Mouse (Mus musculus) embryonic facial prominence, embryonic 11.5 days (tissue): ENCODE measurements around the gene Mocs3. TPM values are rescaled to one million over a fixed set of nuclear protein-coding genes. Genes with fewer than 3 reads are reported as not detected.

ENCODE experiments used
- ATAC-seq: fragments of 200-750 bp; cut with Nextera tagmentation; replicated peaks from 2 replicates; pipeline ENCODE4 v1.8.0; 2017; ENCODE audit warnings: low read depth; ENCODE audit not compliant: insufficient number of reproducible peaks, low FRiP score, low TSS enrichment
- DNase-seq: peaks from one replicate; pipeline ENCODE4 v3.0.0-alpha.2; 2015; ENCODE audit warnings: low spot score
- H3K27ac ChIP-seq: fragments of 300-500 bp; sonication (generic); replicated peaks from 2 replicates; pipeline ENCODE4 v1.5.1; 2014; ENCODE audit warnings: mild to moderate bottlenecking, low read depth, low read length, control low read depth
- H3K27me3 ChIP-seq: fragments of 300-500 bp; sonication (generic); 2 replicates; pipeline ENCODE4 v1.6.1; 2014; ENCODE audit warnings: mild to moderate bottlenecking, low read length, moderate library complexity, mixed read lengths; ENCODE audit not compliant: control insufficient read depth, insufficient read depth
- H3K36me3 ChIP-seq: fragments of 300-500 bp; sonication (generic); replicated peaks from 2 replicates; pipeline ENCODE4 v1.6.1; 2014; ENCODE audit warnings: low read depth, mild to moderate bottlenecking, low read length, moderate library complexity, mixed read lengths; ENCODE audit not compliant: control insufficient read depth, insufficient read depth
- H3K4me1 ChIP-seq: fragments of 300-500 bp; sonication (generic); 2 replicates; pipeline ENCODE4 v1.6.1; 2014; ENCODE audit warnings: low read length, mixed read lengths; ENCODE audit not compliant: control insufficient read depth, insufficient read depth
- H3K4me2 ChIP-seq: fragments of 300-500 bp; sonication (generic); 2 replicates; pipeline ENCODE4 v1.6.1; 2014; ENCODE audit warnings: low read depth, mild to moderate bottlenecking, control low read depth, low read length, moderate library complexity
- H3K4me3 ChIP-seq: fragments of 300-500 bp; sonication (generic); 2 replicates; pipeline ENCODE4 v1.5.1; 2014; ENCODE audit warnings: low read depth, low read length, control low read depth
- H3K9ac ChIP-seq: fragments of 300-500 bp; sonication (generic); replicated peaks from 2 replicates; pipeline ENCODE4 v1.6.1; 2014; ENCODE audit warnings: mild to moderate bottlenecking, control low read depth, low read length
- H3K9me3 ChIP-seq: fragments of 300-500 bp; sonication (generic); replicated peaks from 2 replicates; pipeline ENCODE4 v1.6.1; 2016; ENCODE audit warnings: mild to moderate bottlenecking, low read length, inconsistent platforms, mixed read lengths; ENCODE audit not compliant: control insufficient read depth
- WGBS: fragments of 180-500 bp; shearing (Covaris S2); extraction: QIAGEN DNeasy Blood & Tissue Kit; methylation state at CpG from one replicate; pipeline ENCODE4 v1.1.7; 2014; 5-methylcytosine and 5-hydroxymethylcytosine counted together
- polyA plus RNA-seq: library from polyadenylated mRNA; unstranded; fragments of >200 nt; fragmentation: Nextera tagmentation; extraction: Ambion mirVana; gene quantifications from 2 replicates; pipeline ENCODE4 v1.2.1, GENCODE M21; 2014

The Mocs3 gene
- polyA plus RNA-seq, 1 experiment from 2014 or later = 7.6 TPM

DNA sequence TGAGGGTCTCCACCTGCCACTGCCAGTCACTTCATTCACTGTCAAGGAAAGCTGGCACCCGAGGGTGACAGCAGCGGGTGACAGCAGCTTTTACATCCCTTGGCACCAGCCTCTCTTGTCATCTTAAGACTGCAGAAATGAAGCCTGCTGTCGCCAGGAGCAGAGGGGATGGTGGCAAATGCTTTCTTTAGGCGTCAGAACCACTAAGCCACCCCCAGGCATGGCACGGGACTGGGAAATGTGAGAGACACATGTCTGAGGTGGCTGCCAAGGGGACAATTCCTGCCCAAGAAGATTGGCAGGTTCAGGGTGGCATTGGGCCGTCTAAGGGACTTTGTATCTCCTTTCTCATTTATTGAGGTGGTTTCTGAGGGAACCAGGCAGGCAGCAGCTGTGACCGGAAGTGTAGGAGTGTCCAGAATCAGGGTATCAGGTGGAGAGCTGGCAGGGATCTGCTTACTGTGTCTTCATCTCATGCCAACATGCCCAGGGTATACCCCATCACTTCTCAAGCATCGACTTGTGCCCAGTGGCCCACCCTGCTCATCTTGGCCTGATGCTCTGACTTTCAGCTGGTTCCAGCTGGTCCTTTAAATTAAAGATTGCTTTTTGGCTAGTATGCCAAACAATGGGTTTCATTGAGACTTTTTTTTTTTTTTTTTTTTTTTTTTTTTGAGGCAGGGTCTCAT is 17.9 kb downstream of the Mocs3 start:
- DNase-seq (no peak), ATAC-seq (no peak)
- 67% methylated on average over 8 of the region's 8 CpGs for WGBS
- Histone ChIP-seq H3K4me1 (no peaks in the 10 kb centered on the region), H3K27me3 (no peaks in the 10 kb centered on the region), H3K4me2 (no peak overlapping the region), H3K9me3 (no peaks in the 10 kb centered on the region), H3K9ac (no peak overlapping the region), H3K4me3 (no peak overlapping the region), H3K27ac (no peak overlapping the region), H3K36me3 (no peaks in the 10 kb centered on the region)

DNA sequence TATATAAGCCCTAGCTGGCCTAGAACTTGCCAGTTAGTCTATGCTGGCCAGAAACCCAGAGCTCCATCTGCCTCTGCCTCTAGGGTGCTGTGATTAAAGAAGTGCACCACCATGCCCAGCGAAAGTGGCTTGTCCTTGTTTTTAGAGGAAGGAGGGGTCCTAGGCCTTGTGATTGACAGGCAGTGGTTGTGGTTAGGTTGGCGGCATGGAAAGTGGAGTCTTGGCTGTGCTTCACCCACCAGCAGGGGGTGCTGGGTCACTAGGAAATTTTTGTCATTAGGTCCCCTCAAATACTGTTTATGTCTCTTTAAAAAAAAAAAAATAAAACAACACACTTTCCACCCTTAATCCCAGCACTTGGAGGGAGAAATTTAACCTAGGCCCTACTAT is 18.4 kb downstream of the Mocs3 start:
- Histone ChIP-seq H3K27me3 (no peaks in the 10 kb centered on the region), H3K27ac (no peak overlapping the region), H3K36me3 (no peaks in the 10 kb centered on the region), H3K4me2 (no peak overlapping the region), H3K4me1 (no peaks in the 10 kb centered on the region), H3K4me3 (no peak overlapping the region), H3K9ac (no peak overlapping the region), H3K9me3 (no peaks in the 10 kb centered on the region)
- peak; percentile 58 for DNase-seq
- ATAC-seq = no peak
- WGBS = 8% methylated on average over 2 of the region's 2 CpGs

DNA sequence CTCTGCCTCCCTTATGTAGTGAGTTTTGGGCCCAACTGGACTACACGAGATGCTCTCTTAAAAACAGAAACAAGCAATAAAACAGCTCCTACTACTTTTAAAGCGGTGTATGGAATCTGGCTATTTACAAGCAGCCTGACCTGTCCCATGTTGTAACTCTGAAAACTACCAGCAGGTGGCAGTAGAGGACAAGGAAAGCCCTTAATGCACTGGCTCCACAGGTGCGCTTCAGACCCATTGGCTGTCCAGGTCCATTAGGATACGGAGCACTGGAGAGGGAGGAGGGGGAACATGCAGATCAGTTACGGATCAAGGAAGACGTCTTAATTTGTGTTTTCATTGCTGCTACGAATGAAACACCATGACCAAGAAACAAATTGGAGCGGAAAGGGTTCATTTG is 19.8 kb downstream of the Mocs3 start:
- H3K4me2 ChIP-seq = no peak overlapping the region
- no peak overlapping the region for H3K27ac ChIP-seq
- H3K9me3 ChIP-seq = no peaks in the 10 kb centered on the region
- no peaks in the 10 kb centered on the region for H3K36me3 ChIP-seq
- WGBS = 17% methylated on average over 8 of the region's 8 CpGs
- ATAC-seq (peak; percentile 36; the same call in 1 of the 2 replicates), DNase-seq (peak; percentile 91)
- no peak overlapping the region for H3K4me3 ChIP-seq
- no peak overlapping the region for H3K9ac ChIP-seq
- no peaks in the 10 kb centered on the region for H3K4me1 ChIP-seq
- H3K27me3 ChIP-seq = no peaks in the 10 kb centered on the region

DNA sequence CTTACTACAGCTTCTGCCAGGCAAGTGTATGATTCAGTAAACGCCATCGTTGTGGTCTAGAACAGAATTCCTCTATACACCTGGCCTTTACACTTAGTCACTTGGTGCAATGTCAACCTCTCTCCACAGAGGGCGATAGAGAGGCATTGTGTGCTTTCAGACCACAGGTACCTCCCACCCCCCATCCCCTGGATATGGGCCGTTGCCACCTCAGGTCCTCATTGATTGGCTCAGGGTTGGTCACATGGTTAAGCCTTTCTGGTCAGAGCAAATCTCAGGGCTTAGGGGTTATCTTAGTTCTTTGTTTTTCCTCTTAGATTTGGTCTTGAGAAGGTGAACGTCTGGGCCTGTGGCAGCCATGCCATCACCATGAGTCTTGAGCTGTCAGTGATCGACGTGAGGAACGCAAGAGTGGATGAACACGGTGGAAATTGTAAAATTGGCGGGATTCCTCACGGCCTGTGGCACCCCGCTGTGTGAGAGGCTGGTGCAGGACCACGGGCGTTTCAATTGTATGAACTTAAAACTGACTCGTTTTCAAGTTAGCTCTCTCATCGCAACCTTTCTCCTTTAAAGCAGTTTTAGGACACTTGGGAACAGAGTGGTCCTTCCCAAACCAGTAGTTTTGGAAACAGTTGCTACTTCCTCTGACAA is 22.3 kb downstream of the Mocs3 start:
- H3K4me1 ChIP-seq = no peaks in the 10 kb centered on the region
- WGBS = 15% methylated on average over 16 of the region's 16 CpGs
- H3K9ac ChIP-seq = no peak overlapping the region
- peak overlapping the region; percentile 10; the same call in 1 of the 2 replicates for H3K4me2 ChIP-seq
- no peaks in the 10 kb centered on the region for H3K9me3 ChIP-seq
- no peaks in the 10 kb centered on the region for H3K27me3 ChIP-seq
- DNase-seq (peak; percentile 85), ATAC-seq (peak; percentile 20; the same call in 1 of the 2 replicates)
- no peak overlapping the region for H3K27ac ChIP-seq
- H3K4me3 ChIP-seq = no peak overlapping the region
- no peaks in the 10 kb centered on the region for H3K36me3 ChIP-seq

DNA sequence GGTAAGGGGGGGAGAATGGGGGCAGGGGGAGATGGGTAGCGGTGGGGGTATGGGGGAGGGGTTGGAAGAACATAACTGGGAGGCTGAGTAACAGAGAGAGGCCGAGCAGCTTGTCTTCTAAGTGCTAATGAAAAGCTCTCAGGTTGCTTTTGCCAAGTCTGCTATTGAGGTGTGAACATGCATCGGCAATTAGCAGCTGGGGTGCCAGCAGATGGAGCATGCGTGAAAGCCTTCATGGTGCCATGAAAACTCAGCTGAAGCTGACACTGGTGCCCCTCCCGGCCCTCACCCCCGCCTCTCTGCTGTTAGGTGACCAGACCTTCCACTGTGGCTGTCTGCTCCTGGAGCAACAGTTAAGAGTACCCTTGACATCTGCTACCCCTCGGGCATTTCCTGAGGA is 23.4 kb downstream of the Mocs3 start:
- 66% methylated on average over 7 of the region's 7 CpGs for WGBS
- H3K4me3 ChIP-seq = no peak overlapping the region
- ATAC-seq = no peak
- no peaks in the 10 kb centered on the region for H3K9me3 ChIP-seq
- H3K36me3 ChIP-seq = no peaks in the 10 kb centered on the region
- H3K4me2 ChIP-seq = no peak overlapping the region
- no peak overlapping the region for H3K9ac ChIP-seq
- DNase-seq = no peak
- H3K27ac ChIP-seq = no peak overlapping the region
- H3K4me1 ChIP-seq = no peaks in the 10 kb centered on the region
- no peaks in the 10 kb centered on the region for H3K27me3 ChIP-seq

DNA sequence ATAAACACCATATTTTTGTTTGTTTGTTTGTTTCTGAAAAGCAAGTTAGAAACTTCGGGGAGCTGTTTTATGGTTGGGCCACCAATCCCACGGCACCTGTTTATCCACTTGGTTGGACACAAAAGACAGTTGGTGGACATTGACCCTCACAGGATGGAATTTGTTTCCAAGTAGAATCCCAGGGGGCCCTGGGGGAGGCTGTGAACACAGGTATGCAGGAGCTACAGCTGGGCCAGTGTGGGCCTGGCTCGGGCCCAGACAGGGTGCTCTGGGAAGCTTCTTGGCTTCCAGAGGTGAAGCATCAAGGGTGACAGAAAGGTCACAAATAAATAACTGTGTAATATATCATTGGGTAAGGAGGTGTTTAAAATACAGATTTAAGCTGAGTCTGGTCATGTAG is 26.1 kb downstream of the Mocs3 start:
- DNase-seq (no peak), ATAC-seq (no peak)
- H3K36me3 ChIP-seq = no peaks in the 10 kb centered on the region
- H3K27me3 ChIP-seq = no peaks in the 10 kb centered on the region
- no peak overlapping the region for H3K27ac ChIP-seq
- no peaks in the 10 kb centered on the region for H3K4me1 ChIP-seq
- no peaks in the 10 kb centered on the region for H3K9me3 ChIP-seq
- H3K4me2 ChIP-seq = no peak overlapping the region
- no peak overlapping the region for H3K9ac ChIP-seq
- 87% methylated on average over 3 of the region's 3 CpGs for WGBS
- no peak overlapping the region for H3K4me3 ChIP-seq

DNA sequence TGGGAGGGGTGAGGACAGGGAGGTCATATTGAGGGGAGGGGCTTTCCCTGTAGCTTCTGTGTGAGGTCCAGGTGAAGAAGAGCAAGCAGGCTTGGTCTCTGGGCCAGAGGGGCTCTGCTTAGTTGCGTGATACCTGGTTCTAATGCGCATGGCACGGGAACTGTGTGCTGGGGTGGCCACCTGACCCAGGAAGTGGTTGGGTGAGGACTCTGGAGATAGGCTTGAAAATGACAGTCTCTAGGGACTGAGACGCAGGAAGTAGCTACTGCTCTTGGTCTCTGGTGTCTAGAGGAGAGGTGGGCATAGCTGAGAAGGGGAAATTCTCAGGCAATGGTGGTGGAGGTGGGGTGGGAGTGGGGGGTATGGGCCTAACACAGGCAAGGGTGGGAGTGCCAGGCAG is 26.8 kb downstream of the Mocs3 start:
- Histone ChIP-seq H3K9me3 (no peaks in the 10 kb centered on the region), H3K36me3 (no peaks in the 10 kb centered on the region), H3K4me3 (no peak overlapping the region), H3K9ac (no peak overlapping the region), H3K4me2 (no peak overlapping the region), H3K27me3 (no peaks in the 10 kb centered on the region), H3K27ac (no peak overlapping the region), H3K4me1 (no peaks in the 10 kb centered on the region)
- DNase-seq (no peak), ATAC-seq (no peak)
- 87% methylated on average over 4 of the region's 4 CpGs for WGBS

DNA sequence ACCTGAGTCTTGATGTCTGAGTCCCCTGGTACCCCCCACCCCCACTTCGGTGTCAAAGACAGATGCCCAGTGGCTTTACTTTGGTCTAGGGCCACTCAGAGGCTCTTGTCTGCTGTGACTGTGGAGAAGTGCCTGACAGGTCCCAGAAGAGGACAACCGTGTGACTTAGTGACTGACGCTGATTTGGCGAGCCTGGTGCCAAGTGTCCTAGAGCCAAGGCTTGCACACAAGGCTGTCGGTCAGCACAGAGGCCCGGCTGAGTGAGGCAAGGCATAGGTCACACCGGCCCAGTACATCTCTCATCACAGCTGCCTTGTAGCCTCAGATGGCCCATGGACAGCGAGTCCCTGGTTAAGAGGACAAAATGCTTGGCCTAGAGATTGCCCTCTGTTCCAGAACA is 28.6 kb downstream of the Mocs3 start:
- H3K9ac ChIP-seq = no peak overlapping the region
- DNase-seq (no peak), ATAC-seq (no peak)
- H3K27ac ChIP-seq = no peak overlapping the region
- no peaks in the 10 kb centered on the region for H3K27me3 ChIP-seq
- no peaks in the 10 kb centered on the region for H3K9me3 ChIP-seq
- no peaks in the 10 kb centered on the region for H3K36me3 ChIP-seq
- H3K4me2 ChIP-seq = no peak overlapping the region
- H3K4me1 ChIP-seq = no peaks in the 10 kb centered on the region
- no peak overlapping the region for H3K4me3 ChIP-seq
- WGBS = 89% methylated on average over 8 of the region's 8 CpGs
